Mouse (Mus musculus) heart, embryonic 16.5 days (tissue): Measurements from ENCODE around the gene Coasy. TPM values are rescaled to one million over a fixed set of nuclear protein-coding genes. Genes with fewer than 3 reads are reported as not detected.

Experiments
- ATAC-seq: fragments of 200-750 bp; cut with Nextera tagmentation; replicated peaks from 2 replicates; pipeline ENCODE4 v1.8.0; 2017; ENCODE audit warnings: moderate number of reproducible peaks; ENCODE audit not compliant: insufficient read depth, low FRiP score; ENCODE audit errors: extremely low read depth
- H3K27ac ChIP-seq: fragments of 300-500 bp; sonication (generic); 2 replicates; pipeline ENCODE4 v1.5.1; 2014; ENCODE audit warnings: mild to moderate bottlenecking, low read length, control low read depth, moderate library complexity
- H3K27me3 ChIP-seq: fragments of 300-500 bp; sonication (generic); 2 replicates; pipeline ENCODE4 v1.6.1; 2014; ENCODE audit warnings: low read length, mixed read lengths; ENCODE audit not compliant: control insufficient read depth, insufficient read depth
- H3K36me3 ChIP-seq: fragments of 300-500 bp; sonication (generic); 2 replicates; pipeline ENCODE4 v1.6.1; 2014; ENCODE audit not compliant: control insufficient read depth, insufficient read depth
- H3K4me1 ChIP-seq: fragments of 300-500 bp; sonication (generic); 2 replicates; pipeline ENCODE4 v1.6.1; 2014; ENCODE audit warnings: low read length, mixed read lengths; ENCODE audit not compliant: control insufficient read depth, insufficient read depth
- H3K4me2 ChIP-seq: fragments of 300-500 bp; sonication (generic); 2 replicates; pipeline ENCODE4 v1.6.1; 2014; ENCODE audit warnings: low read depth, mild to moderate bottlenecking, control low read depth, low read length
- H3K4me3 ChIP-seq: fragments of 300-500 bp; sonication (generic); 2 replicates; pipeline ENCODE4 v1.5.1; 2014; ENCODE audit warnings: mild to moderate bottlenecking, control low read depth, low read length
- H3K9ac ChIP-seq: fragments of 300-500 bp; sonication (generic); 2 replicates; pipeline ENCODE4 v1.6.1; 2014; ENCODE audit warnings: low read length, control low read depth
- H3K9me3 ChIP-seq: fragments of 300-500 bp; sonication (generic); replicated peaks from 2 replicates; pipeline ENCODE4 v1.6.1; 2016; ENCODE audit warnings: low read length; ENCODE audit not compliant: control insufficient read depth
- WGBS: fragments of 180-500 bp; shearing (Covaris S2); extraction: QIAGEN DNeasy Blood & Tissue Kit; methylation state at CpG from one replicate; pipeline ENCODE4 v1.1.7; 2014; 5-methylcytosine and 5-hydroxymethylcytosine counted together
- polyA plus RNA-seq: library from polyadenylated mRNA; unstranded; fragments of >200 nt; fragmentation: Nextera tagmentation; extraction: Ambion mirVana; gene quantifications from 2 replicates; pipeline ENCODE4 v1.2.1, GENCODE M21; 2015

The Coasy gene
- polyA plus RNA-seq, 1 experiment from 2014 or later, result 30.0 TPM

DNA sequence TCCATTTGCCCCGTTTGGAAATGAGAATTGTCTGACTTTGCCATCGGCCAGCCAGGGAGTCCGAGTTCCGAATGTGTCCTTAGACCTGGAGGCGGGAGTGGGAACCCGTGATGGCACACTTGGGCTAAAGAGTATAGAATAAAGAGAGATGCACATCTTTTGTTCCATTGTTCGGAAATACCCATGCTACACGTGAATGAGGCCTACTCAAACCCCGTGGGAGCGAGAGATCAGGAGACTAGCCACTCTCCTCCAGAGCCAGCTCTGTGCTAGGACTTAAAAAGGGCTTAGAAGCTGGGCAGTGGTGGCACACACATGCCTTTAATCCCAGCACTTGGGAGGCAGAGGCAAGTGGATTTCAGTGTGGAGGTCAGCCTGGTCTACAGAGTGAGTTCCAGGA is 22.9 kb upstream of the Coasy start:
- H3K4me1 ChIP-seq, result peaks cover 89% of the 10 kb centered on the region
- H3K27me3 ChIP-seq, result no peaks in the 10 kb centered on the region
- H3K9ac ChIP-seq, result peak overlapping the region; percentile 62
- H3K27ac ChIP-seq, result peak overlapping the region; percentile 95
- no peak overlapping the region for H3K4me2 ChIP-seq
- H3K36me3 ChIP-seq, result no peaks in the 10 kb centered on the region
- H3K9me3 ChIP-seq, result no peaks in the 10 kb centered on the region
- 81% methylated on average over 10 of the region's 10 CpGs for WGBS
- H3K4me3 ChIP-seq, result no peak overlapping the region
- ATAC-seq, result no peak

DNA sequence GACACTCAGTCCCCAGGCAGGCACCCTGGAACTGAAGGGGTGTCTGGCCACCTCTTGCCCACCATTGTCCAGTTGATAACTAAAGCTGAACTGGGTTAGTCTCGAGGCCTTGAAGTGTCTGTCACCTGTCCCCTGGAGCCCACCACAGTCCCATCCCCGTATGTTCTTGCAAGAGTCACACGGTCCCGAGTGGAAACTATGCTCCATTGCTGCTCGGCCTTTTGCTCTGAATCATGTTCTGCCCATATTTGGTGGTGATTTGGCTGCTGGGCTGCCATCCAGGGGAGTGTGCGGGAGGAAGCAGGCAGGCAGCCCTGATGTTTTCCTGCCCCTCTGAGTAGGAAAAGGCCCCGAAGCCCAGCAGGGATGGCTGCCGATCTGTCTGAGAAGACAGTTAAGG is 22.2 kb upstream of the Coasy start:
- Histone ChIP-seq H3K4me1 (peaks cover 96% of the 10 kb centered on the region), H3K9me3 (no peaks in the 10 kb centered on the region), H3K9ac (peak overlapping the region; percentile 62), H3K4me3 (no peak overlapping the region), H3K36me3 (no peaks in the 10 kb centered on the region), H3K27me3 (no peaks in the 10 kb centered on the region), H3K27ac (peak overlapping the region; percentile 95), H3K4me2 (0 out of 2 replicates have a peak overlapping the region, but pooled peaks have one; percentile 15)
- ATAC-seq, result peak; percentile 29
- 9% methylated on average over 8 of the region's 8 CpGs for WGBS

DNA sequence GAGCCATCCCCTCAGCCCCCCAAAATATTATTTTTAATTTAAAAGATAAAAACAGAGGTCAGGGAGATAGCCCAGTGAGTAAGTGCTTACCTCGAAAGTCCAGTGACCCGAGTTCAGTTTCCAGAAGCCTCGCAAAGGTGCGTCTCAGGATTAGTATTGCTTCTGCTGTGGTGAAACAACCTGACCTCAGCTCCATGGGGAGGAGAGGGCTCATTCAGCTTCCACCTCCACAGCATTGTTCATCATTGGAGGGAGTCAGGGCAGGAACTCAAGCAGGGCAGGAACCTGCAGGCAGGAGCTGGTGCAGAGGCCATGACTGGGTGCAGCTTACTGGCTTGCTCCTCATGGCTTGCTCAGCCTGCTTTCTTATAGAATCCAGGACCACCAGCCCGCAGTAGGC is 21.3 kb upstream of the Coasy start:
- no peak for ATAC-seq
- H3K4me2 ChIP-seq, result no peak overlapping the region
- peak overlapping the region; percentile 49 for H3K9ac ChIP-seq
- no peaks in the 10 kb centered on the region for H3K9me3 ChIP-seq
- no peaks in the 10 kb centered on the region for H3K36me3 ChIP-seq
- peak overlapping the region; percentile 95 for H3K27ac ChIP-seq
- H3K27me3 ChIP-seq, result no peaks in the 10 kb centered on the region
- WGBS, result 82% methylated on average over 5 of the region's 5 CpGs
- H3K4me1 ChIP-seq, result peaks cover 91% of the 10 kb centered on the region
- no peak overlapping the region for H3K4me3 ChIP-seq

DNA sequence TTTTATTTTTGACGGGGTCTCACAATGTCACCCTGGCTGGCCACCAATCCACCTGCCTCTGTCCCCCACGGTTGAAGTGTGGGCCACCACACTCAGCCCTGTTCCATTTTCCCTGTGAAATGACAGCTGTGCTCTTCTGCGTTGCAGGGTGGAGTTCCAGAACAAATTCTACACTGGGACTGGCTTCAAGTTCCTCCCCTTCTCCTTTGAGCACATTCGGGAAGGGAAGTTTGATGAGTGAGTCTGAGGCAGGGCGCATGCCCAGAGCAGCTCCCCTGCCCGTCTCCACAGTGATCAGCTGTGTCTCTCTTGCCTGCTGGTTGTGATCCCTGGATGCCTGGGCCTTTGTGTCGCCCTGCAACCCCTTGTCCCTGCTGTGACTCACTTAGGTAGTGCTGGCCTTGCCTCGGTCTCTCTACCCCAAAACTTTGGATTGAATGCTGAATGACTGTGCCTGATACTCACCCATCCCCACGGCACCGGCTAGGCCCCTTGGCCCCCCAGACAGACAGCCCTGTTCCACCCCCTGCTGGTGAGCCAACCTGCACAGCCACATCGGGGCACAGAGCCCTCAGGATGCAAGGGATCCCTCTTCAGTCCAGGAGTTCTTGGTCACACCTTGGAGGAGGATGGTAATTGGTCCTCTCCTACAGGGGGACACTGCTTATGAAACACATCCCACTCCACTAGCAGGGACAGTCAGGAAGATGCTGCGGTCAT is 20.0 kb upstream of the Coasy start:
- Histone ChIP-seq H3K9me3 (no peaks in the 10 kb centered on the region), H3K36me3 (no peaks in the 10 kb centered on the region), H3K4me3 (no peak overlapping the region), H3K9ac (peak overlapping the region; percentile 50), H3K4me2 (no peak overlapping the region), H3K4me1 (peaks cover 89% of the 10 kb centered on the region), H3K27ac (peak overlapping the region; percentile 95), H3K27me3 (no peaks in the 10 kb centered on the region)
- ATAC-seq, result no peak
- 61% methylated on average over 12 of the region's 12 CpGs for WGBS

DNA sequence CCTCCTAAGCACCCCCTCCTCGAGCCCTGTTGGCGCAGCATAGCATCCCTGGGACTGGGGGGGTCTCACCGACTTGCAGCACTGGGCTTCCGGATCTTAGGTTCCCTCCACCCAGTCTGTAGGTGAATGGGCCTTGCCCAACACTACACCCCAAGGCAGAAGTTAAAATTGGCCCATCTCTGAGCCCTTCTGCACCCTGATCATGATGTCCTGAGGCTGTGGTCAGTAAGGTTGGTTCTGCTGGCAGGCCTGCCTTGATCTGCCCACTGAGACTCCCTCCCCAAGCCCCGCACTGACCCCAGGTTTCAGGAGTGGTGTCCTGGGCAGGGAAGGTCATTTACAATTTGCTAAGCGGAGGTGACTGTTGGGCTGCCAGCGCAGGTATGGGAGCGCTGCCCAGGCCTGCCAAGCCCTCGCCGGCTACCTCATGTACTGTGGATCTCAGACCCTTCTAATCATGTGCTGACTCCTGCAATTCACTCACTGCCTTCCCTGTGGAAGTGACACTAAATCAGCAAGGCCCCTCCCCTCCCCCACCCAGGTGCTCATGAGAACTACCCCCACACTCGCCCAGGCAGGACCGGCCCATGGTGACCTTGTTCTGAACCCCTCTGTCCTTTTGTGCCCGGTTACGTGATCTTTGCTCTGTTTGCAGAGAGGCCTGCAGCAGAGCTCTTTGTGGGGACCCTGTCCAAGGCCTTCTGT is 19.2 kb upstream of the Coasy start:
- H3K36me3 ChIP-seq, result no peaks in the 10 kb centered on the region
- peaks cover 83% of the 10 kb centered on the region for H3K4me1 ChIP-seq
- H3K27ac ChIP-seq, result peak overlapping the region; percentile 95
- WGBS, result 49% methylated on average over 14 of the region's 14 CpGs
- H3K9ac ChIP-seq, result peak overlapping the region; percentile 67
- peak; percentile 31 for ATAC-seq
- H3K27me3 ChIP-seq, result no peaks in the 10 kb centered on the region
- H3K4me2 ChIP-seq, result peak overlapping the region; percentile 31
- H3K9me3 ChIP-seq, result no peaks in the 10 kb centered on the region
- H3K4me3 ChIP-seq, result no peak overlapping the region

DNA sequence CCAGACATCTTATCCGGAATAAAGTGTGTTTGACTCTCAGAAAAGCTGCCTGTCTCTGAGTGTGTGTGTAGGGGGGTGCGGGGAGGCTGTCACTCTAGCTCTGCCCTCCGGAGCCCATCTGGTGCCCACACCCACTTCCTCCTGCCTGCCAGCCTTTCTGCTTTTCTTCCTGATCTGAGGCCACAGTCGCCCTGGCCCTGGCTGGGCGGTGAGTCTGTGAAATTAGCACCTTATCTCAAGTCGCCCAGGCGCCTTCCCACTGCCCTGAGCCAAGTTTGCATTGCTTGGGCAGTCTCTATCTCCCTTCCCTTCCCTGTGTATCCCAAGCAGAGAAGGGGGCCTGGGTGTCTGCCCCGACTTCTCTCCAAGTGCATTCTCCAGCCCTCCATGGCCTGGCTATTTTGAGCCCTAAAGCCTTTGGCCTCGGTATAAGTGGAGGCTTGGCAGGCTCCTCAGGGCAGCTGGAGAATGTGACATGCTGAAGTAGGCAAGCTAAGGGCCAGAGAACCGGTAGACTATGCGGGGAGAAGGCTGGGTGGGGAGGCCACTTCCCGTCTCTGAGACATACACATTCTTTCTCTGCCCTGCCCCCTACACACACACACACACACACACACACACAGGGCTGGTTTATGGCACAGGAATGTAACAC is 18.6 kb upstream of the Coasy start:
- Histone ChIP-seq H3K4me2 (peak overlapping the region; percentile 31), H3K9me3 (no peaks in the 10 kb centered on the region), H3K27ac (peak overlapping the region; percentile 95), H3K9ac (peak overlapping the region; percentile 67), H3K36me3 (no peaks in the 10 kb centered on the region), H3K4me1 (peaks cover 76% of the 10 kb centered on the region), H3K4me3 (no peak overlapping the region), H3K27me3 (no peaks in the 10 kb centered on the region)
- ATAC-seq, result peak; percentile 80
- 2% methylated on average over 12 of the region's 12 CpGs for WGBS

DNA sequence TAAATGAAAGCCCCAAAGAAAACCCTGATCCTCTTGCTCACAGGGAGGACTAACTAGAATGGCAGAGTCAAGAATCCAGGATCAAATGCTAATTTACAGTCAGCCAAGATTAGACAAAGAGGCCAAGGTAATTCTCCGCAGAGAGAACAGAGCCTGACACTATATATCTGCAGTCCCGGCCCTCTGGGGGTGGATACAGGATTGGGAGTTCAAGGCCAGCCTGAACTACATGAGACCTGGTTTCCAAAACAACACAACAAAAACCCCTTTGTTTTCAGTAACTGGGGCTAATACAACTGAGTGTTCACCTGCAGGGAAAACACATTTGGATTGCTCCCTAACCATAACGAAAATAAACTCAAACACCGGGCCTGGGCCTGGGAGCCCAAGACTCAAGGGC is 17.9 kb upstream of the Coasy start:
- Histone ChIP-seq H3K9me3 (no peaks in the 10 kb centered on the region), H3K27ac (peak overlapping the region; percentile 95), H3K36me3 (no peaks in the 10 kb centered on the region), H3K4me2 (peak overlapping the region; percentile 31; the same call in 1 of the 2 replicates), H3K27me3 (no peaks in the 10 kb centered on the region), H3K9ac (peak overlapping the region; percentile 67), H3K4me1 (peaks cover 72% of the 10 kb centered on the region), H3K4me3 (no peak overlapping the region)
- WGBS, result 55% methylated on average over 4 of the region's 4 CpGs
- no peak for ATAC-seq

DNA sequence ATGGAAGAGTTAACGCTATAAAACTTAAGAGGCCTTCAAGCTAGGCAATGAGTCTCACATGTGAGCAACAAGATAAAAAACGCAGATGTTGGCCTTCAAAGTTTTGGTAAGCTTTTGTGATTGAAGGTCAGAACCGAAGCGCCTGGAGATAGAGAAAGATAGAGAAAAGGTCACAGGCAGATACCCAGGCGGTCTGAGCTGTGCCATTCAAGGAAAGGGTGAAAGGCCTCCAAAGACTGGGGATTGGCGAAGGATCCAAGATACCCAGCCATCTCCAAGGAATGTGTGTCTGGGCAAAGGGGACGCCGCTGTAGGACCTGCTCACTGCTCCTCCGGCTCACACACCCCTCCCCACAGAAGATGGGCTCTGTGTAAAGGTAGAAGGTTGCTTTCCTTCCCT is 17.4 kb upstream of the Coasy start:
- Histone ChIP-seq H3K27me3 (no peaks in the 10 kb centered on the region), H3K27ac (peak overlapping the region; percentile 95)

More for the DNA sequence above, 17.4 kb upstream of the Coasy start:
- 0 out of 2 replicates have a peak overlapping the region, but pooled peaks have one; percentile 10 for H3K9ac ChIP-seq
- 80% methylated on average over 9 of the region's 9 CpGs for WGBS
- no peak overlapping the region for H3K4me2 ChIP-seq
- no peak for ATAC-seq
- H3K36me3 ChIP-seq, result no peaks in the 10 kb centered on the region
- peaks cover 66% of the 10 kb centered on the region for H3K4me1 ChIP-seq
- H3K9me3 ChIP-seq, result no peaks in the 10 kb centered on the region
- H3K4me3 ChIP-seq, result no peak overlapping the region
